Mouse (Mus musculus) E14TG2a.4 (cell line): ENCODE data around the gene H2-Ob.

Experiments used
- CTCF ChIP-seq: conservative IDR thresholded peaks from 2 replicates; pipeline ENCODE4 v1.5.1; 2014; ENCODE audit warnings: low read length
- NANOG ChIP-seq: IDR thresholded peaks from 2 replicates; pipeline ENCODE4 v1.6.1; 2014; ENCODE audit warnings: borderline replicate concordance, low read length, mixed read lengths
- POU5F1 ChIP-seq: IDR thresholded peaks from 2 replicates; pipeline ENCODE4 v1.6.1; 2014; ENCODE audit warnings: low read length, borderline replicate concordance

DNA sequence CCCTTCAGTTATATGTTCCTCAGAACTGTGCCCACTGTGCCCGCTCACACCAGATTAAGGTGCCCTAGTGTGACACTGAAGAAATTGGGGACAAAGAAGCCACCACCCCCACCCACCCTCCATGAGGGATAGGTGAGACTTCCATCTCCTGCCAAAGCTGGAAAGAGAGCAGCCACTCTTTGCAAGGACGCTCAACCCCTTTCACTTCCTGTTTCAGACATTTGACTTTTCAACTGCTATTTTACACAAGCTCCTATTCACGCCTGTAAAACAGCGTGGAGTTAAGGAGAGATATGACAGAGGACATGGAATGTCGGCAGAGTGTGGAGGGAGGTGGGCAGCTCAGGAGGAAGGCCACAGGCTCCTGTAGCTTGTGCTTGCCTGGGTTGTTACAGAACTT, 47.8 kb downstream of the H2-Ob start:
- TF ChIP-seq CTCF (no peak), NANOG (no peak), POU5F1 (no peak)
